Comparison of ENCODE assay signal across 10 mouse cellular contexts in the genomic region with DNA sequence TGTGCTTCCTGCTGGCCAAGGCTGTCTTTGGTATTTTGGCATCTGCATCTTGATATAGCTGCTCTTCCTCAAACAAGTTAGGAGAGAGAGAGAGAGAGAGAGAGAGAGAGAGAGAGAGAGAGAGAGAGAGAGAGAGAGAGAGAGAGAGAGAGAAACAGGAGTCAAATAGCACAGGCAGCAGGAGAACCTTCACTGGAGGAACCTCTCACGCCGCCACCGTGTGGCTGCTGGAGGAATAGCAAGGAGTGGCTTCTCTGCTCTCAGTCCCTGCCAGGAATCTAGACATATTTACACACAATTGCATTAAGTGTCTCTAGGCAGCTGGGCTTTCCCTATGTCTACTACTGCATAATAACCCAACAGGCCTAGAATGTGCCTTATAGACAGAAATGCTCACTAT. TPM values are rescaled to one million over a fixed set of nuclear protein-coding genes. Genes with fewer than 3 reads are reported as not detected.
DNase-seq lines count a peak whose midpoint lies in the region; ATAC-seq and TF ChIP-seq lines count a peak whose summit lies in the region.
"Not testable (repeated sequence)": the region's sequence is repeated elsewhere in the genome, so short reads cannot be mapped to it uniquely, and the experiment has no call there.
"Had no signal": no experiment of that assay in that cellular context is flagged by ENCODE, and none has a peak within 500 bp of the region (broad histone marks: within the 10 kb centered on the region; RNA-seq: fewer than 3 reads in every experiment).

No protein-coding gene starts in this region.

- dilution Hi-C loops in CH12.LX (cut with MboI; ENCODE audit: extremely low pct_ligation_motif_present, extremely low pct_unique_long_range_greater_than_20kb, low sequenced_read_pairs), result not testable (repeated sequence)

- in situ Hi-C loops in CH12.LX (cut with MboI; ENCODE audit: low pct_ligation_motif_present, low pct_unique_long_range_greater_than_20kb, low sequenced_read_pairs), result not testable (repeated sequence)

- H3K36me3 ChIP-seq in CH12.LX (replicated peaks in 1 of 2; ENCODE audit: control insufficient read depth in 1 of 2, insufficient read depth in 1 of 2, low read length in 1 of 2); lung, embryonic 16.5 days (ENCODE audit: control insufficient read depth, insufficient read depth, low read length): not testable (repeated sequence)

- not testable (repeated sequence) for H3K27ac ChIP-seq in CH12.LX (ENCODE audit: insufficient read depth, low read depth); embryonic fibroblast, embryonic 13.5 days (ENCODE audit: insufficient read depth, low read length); lung, embryonic 16.5 days (ENCODE audit: low read length)

- peak; percentile 39 for DNase-seq in CH12.LX (ENCODE audit: extremely low read depth)
- DNase-seq in brain, embryonic 14.5 days (ENCODE audit: low read depth), result peak; percentile 73
- peak; percentile 75 to 79 for DNase-seq in heart, postnatal 14 days
- peak; percentile 42 for DNase-seq in large intestine, adult 2 months (ENCODE audit: low read depth, low spot score)
- peak; percentile 55 for DNase-seq in ovary, postnatal 14 days (ENCODE audit: low spot score)
- peak; percentile 47 for DNase-seq in thymus, postnatal 0 days (ENCODE audit: low spot score)

- TF ChIP-seq CTCF in CH12.LX (conservative IDR thresholded peaks at IDR 0.05 in 1 of 2, IDR thresholded peaks at IDR 0.05 in 1 of 2; ENCODE audit: low read depth in 2 of 2, low read length in 2 of 2), result peak; percentile 36 to 54; a peak in 2 of 4 replicates
- TF ChIP-seq CTCF in brain, embryonic 14.5 days (IDR thresholded peaks at IDR 0.05; ENCODE audit: borderline replicate concordance, extremely low read depth, insufficient read depth, insufficient read length), result peak; percentile 66
- TF ChIP-seq CTCF in embryonic fibroblast, embryonic 13.5 days (IDR thresholded peaks at IDR 0.05; ENCODE audit: borderline replicate concordance, insufficient read depth, low read length), result peak; percentile 53; the same call in 1 of the 2 replicates

- H3K4me2 ChIP-seq in CH12.LX (ENCODE audit: insufficient read depth, low read depth, poor library complexity, severe bottlenecking); lung, embryonic 16.5 days (ENCODE audit: low read depth, low read length): not testable (repeated sequence)

- H3K9ac ChIP-seq in CH12.LX (ENCODE audit: insufficient read depth, low read depth); lung, embryonic 16.5 days (ENCODE audit: low read length): not testable (repeated sequence)

- ATAC-seq in lung, embryonic 16.5 days (ENCODE audit: low read depth), result peak; percentile 70

- peaks cover 28% of the 10 kb centered on the region for H3K27me3 ChIP-seq in CH12.LX (replicated peaks)
- H3K27me3 ChIP-seq in lung, embryonic 16.5 days (ENCODE audit: control insufficient read depth, insufficient read depth, low read depth, low read length), result not testable (repeated sequence)

- H3K9me3 ChIP-seq in CH12.LX (replicated peaks; ENCODE audit: low read length); lung, embryonic 16.5 days (ENCODE audit: control insufficient read depth, low read length): not testable (repeated sequence)

- intact Hi-C loops in heart, postnatal 14 days (cut with DNase I), result not testable (repeated sequence)

- H3K4me3 ChIP-seq in CH12.LX (replicated peaks in 1 of 3; ENCODE audit: low read depth in 2 of 3, low read length in 2 of 3, poor library complexity in 1 of 3); embryonic fibroblast, embryonic 13.5 days (ENCODE audit: insufficient read depth, low read length); lung, embryonic 16.5 days (ENCODE audit: low read length): not testable (repeated sequence)

- H3K79me2 ChIP-seq in CH12.LX (replicated peaks; ENCODE audit: control insufficient read depth, extremely low read depth, insufficient read depth, poor library complexity, severe bottlenecking), result not testable (repeated sequence)

- TF ChIP-seq POLR2A in CH12.LX (IDR thresholded peaks at IDR 0.05; ENCODE audit: low read depth, low read length); brain, embryonic 14.5 days (IDR thresholded peaks at IDR 0.05; ENCODE audit: borderline replicate concordance, extremely low read depth, insufficient read depth, insufficient read length, poor library complexity, severe bottlenecking); embryonic fibroblast, embryonic 13.5 days (IDR thresholded peaks at IDR 0.05; ENCODE audit: low read depth, low read length): not testable (repeated sequence)

- not testable (repeated sequence) for TF ChIP-seq EP300 in CH12.LX (IDR thresholded peaks at IDR 0.05; ENCODE audit: low read length)

- H3K4me1 ChIP-seq in CH12.LX (ENCODE audit: control insufficient read depth in 1 of 2, insufficient read depth in 2 of 2); embryonic fibroblast, embryonic 13.5 days (ENCODE audit: control insufficient read depth, insufficient read depth, low read length); lung, embryonic 16.5 days (replicated peaks; ENCODE audit: control insufficient read depth, insufficient read depth, low read length): not testable (repeated sequence)

- WGBS in large intestine, adult 2 months, result 1% methylated on average over 3 of the region's 3 CpGs
- WGBS in lung, embryonic 16.5 days, result 0% methylated on average over 3 of the region's 3 CpGs

- not testable (repeated sequence) for TF ChIP-seq RAD21 in CH12.LX (IDR thresholded peaks at IDR 0.05; ENCODE audit: low read depth, low read length)

TF ChIP-seq in CH12.LX, 34 proteins besides CTCF, POLR2A, EP300 and RAD21:
- TF ChIP-seq SMC3 (IDR thresholded peaks at IDR 0.05; ENCODE audit: low read depth, low read length), result peak; percentile 19; the same call in 1 of the 2 replicates

RNA-seq across cellular contexts. Expression of a gene that starts 4.0 kb away (rescaled TPM):
- not detected in 2 replicates for total RNA-seq in CH12.LX (2012; rRNA removed)
- not detected in 2 replicates for total RNA-seq in CH12.LX (2014; rRNA removed)
- polyA plus RNA-seq in CH12.LX (2012; ENCODE audit: insufficient read length, low read depth), result not detected in 2 replicates
- polyA plus RNA-seq in brain, embryonic 14.5 days (2012; rRNA removed), result not detected in 2 replicates
- polyA plus RNA-seq in embryonic fibroblast, embryonic 13.5 days (2011; ENCODE audit: insufficient read length, low read depth, missing spikeins), result not detected in 2 replicates
- not detected for total RNA-seq in heart, postnatal 14 days (2021)
- polyA plus RNA-seq in large intestine, adult 2 months (2012; rRNA removed), result not detected in 2 replicates
- not detected in 2 replicates for polyA plus RNA-seq in lung, embryonic 16.5 days (2015; fragmentation: Nextera tagmentation; extraction: Ambion mirVana)
- not detected in 2 replicates for polyA plus RNA-seq in thymus, postnatal 0 days (2015; fragmentation: Nextera tagmentation; extraction: Ambion mirVana)
- total RNA-seq: adrenal gland, adult 8-10 months had no signal
- polyA plus RNA-seq: heart, embryonic 15.5 days had no signal

RNA-seq across cellular contexts. Expression of a gene that starts 18.7 kb away (rescaled TPM):
- not detected in 2 replicates for total RNA-seq in CH12.LX (2012; rRNA removed)
- total RNA-seq in CH12.LX (2014; rRNA removed), result not detected in 2 replicates
- polyA plus RNA-seq in CH12.LX (2012; ENCODE audit: insufficient read length, low read depth), result not detected in 2 replicates
- not detected in 2 replicates for polyA plus RNA-seq in brain, embryonic 14.5 days (2012; rRNA removed)
- not detected in 2 replicates for polyA plus RNA-seq in embryonic fibroblast, embryonic 13.5 days (2011; ENCODE audit: insufficient read length, low read depth, missing spikeins)
- not detected for total RNA-seq in heart, postnatal 14 days (2021)
- not detected in 2 replicates for polyA plus RNA-seq in large intestine, adult 2 months (2012; rRNA removed)
- not detected in 2 replicates for polyA plus RNA-seq in lung, embryonic 16.5 days (2015; fragmentation: Nextera tagmentation; extraction: Ambion mirVana)
- not detected in 2 replicates for polyA plus RNA-seq in thymus, postnatal 0 days (2015; fragmentation: Nextera tagmentation; extraction: Ambion mirVana)
- total RNA-seq: adrenal gland, adult 8-10 months had no signal
- polyA plus RNA-seq: heart, embryonic 15.5 days had no signal

RNA-seq across cellular contexts. Expression of a gene that starts 20.0 kb away (rescaled TPM):
- not detected in 2 replicates for total RNA-seq in CH12.LX (2012; rRNA removed)
- total RNA-seq in CH12.LX (2014; rRNA removed), result not detected in 2 replicates
- polyA plus RNA-seq in CH12.LX (2012; ENCODE audit: insufficient read length, low read depth), result not detected in 2 replicates
- not detected in 2 replicates for polyA plus RNA-seq in brain, embryonic 14.5 days (2012; rRNA removed)
- polyA plus RNA-seq in embryonic fibroblast, embryonic 13.5 days (2011; ENCODE audit: insufficient read length, low read depth, missing spikeins), result not detected in 2 replicates
- not detected for total RNA-seq in heart, postnatal 14 days (2021)
- not detected in 2 replicates for polyA plus RNA-seq in large intestine, adult 2 months (2012; rRNA removed)
- polyA plus RNA-seq in lung, embryonic 16.5 days (2015; fragmentation: Nextera tagmentation; extraction: Ambion mirVana), result not detected in 2 replicates
- polyA plus RNA-seq in thymus, postnatal 0 days (2015; fragmentation: Nextera tagmentation; extraction: Ambion mirVana), result not detected in 2 replicates
- total RNA-seq: adrenal gland, adult 8-10 months had no signal
- polyA plus RNA-seq: heart, embryonic 15.5 days had no signal

RNA-seq across cellular contexts. Expression of a gene that starts 25.2 kb away (rescaled TPM):
- total RNA-seq in CH12.LX (2012; rRNA removed) (not detected in 2 replicates), CH12.LX (2014; rRNA removed) (not detected in 2 replicates)
- not detected in 2 replicates for polyA plus RNA-seq in CH12.LX (2012; ENCODE audit: insufficient read length, low read depth)
- not detected in 2 replicates for polyA plus RNA-seq in brain, embryonic 14.5 days (2012; rRNA removed)
- not detected in 2 replicates for polyA plus RNA-seq in embryonic fibroblast, embryonic 13.5 days (2011; ENCODE audit: insufficient read length, low read depth, missing spikeins)
- total RNA-seq in heart, postnatal 14 days (2021), result not detected
- not detected in 2 replicates for polyA plus RNA-seq in large intestine, adult 2 months (2012; rRNA removed)
- polyA plus RNA-seq in lung, embryonic 16.5 days (2015; fragmentation: Nextera tagmentation; extraction: Ambion mirVana), result not detected in 2 replicates
- polyA plus RNA-seq in thymus, postnatal 0 days (2015; fragmentation: Nextera tagmentation; extraction: Ambion mirVana), result not detected in 2 replicates
- total RNA-seq: adrenal gland, adult 8-10 months had no signal
- polyA plus RNA-seq: heart, embryonic 15.5 days had no signal

RNA-seq across cellular contexts. Expression of a gene that starts 37.3 kb away (rescaled TPM):
- total RNA-seq in CH12.LX (2012; rRNA removed) (not detected in 2 replicates), CH12.LX (2014; rRNA removed) (not detected in 2 replicates)
- polyA plus RNA-seq in CH12.LX (2012; ENCODE audit: insufficient read length, low read depth), result not detected in 2 replicates
- polyA plus RNA-seq in brain, embryonic 14.5 days (2012; rRNA removed), result not detected in 2 replicates
- not detected in 2 replicates for polyA plus RNA-seq in embryonic fibroblast, embryonic 13.5 days (2011; ENCODE audit: insufficient read length, low read depth, missing spikeins)
- total RNA-seq in heart, postnatal 14 days (2021), result not detected
- not detected in 2 replicates for polyA plus RNA-seq in large intestine, adult 2 months (2012; rRNA removed)
- polyA plus RNA-seq in lung, embryonic 16.5 days (2015; fragmentation: Nextera tagmentation; extraction: Ambion mirVana), result not detected in 2 replicates
- polyA plus RNA-seq in thymus, postnatal 0 days (2015; fragmentation: Nextera tagmentation; extraction: Ambion mirVana), result not detected in 2 replicates
- total RNA-seq: adrenal gland, adult 8-10 months had no signal
- polyA plus RNA-seq: heart, embryonic 15.5 days had no signal
